Mouse (Mus musculus): ENCODE measurements around the gene Tex33.

GRCm38 (mm10) chr15:78355548-78355947 lies 40.2 kb downstream of the Tex33 start:
- TF ChIP-seq POLR2A (IDR thresholded peaks at IDR 0.05; ENCODE audit: low read depth, low read length), result no peak
- TF ChIP-seq CTCF (IDR thresholded peaks at IDR 0.05; ENCODE audit: borderline replicate concordance, insufficient read depth, low read length), result no peak
